Mouse (Mus musculus) lung, embryonic 14.5 days (tissue): ENCODE data around the gene Cwc22. TPM values are rescaled to one million over a fixed set of nuclear protein-coding genes. Genes with fewer than 3 reads are reported as not detected.

Experiments
- ATAC-seq: fragments of 200-750 bp; cut with Nextera tagmentation; 2 replicates; pipeline ENCODE4 v1.8.0; 2017; ENCODE audit warnings: mild to moderate bottlenecking, moderate TSS enrichment, moderate library complexity; ENCODE audit not compliant: insufficient read depth
- DNase-seq: peaks from one replicate; pipeline ENCODE4 v3.0.0-alpha.2; 2015
- H3K27ac ChIP-seq: fragments of 300-500 bp; sonication (generic); 2 replicates; pipeline ENCODE4 v1.5.1; 2014; ENCODE audit warnings: low read depth, mild to moderate bottlenecking, moderate library complexity
- H3K27me3 ChIP-seq: fragments of 300-500 bp; sonication (generic); 2 replicates; pipeline ENCODE4 v1.6.1; 2014; ENCODE audit warnings: low read length, control low read depth; ENCODE audit not compliant: insufficient read depth
- H3K36me3 ChIP-seq: fragments of 300-500 bp; sonication (generic); 2 replicates; pipeline ENCODE4 v1.6.1; 2014; ENCODE audit warnings: control low read depth; ENCODE audit not compliant: insufficient read depth
- H3K4me1 ChIP-seq: fragments of 300-500 bp; sonication (generic); 2 replicates; pipeline ENCODE4 v1.6.1; 2014; ENCODE audit warnings: antibody characterized with exemption, control low read depth; ENCODE audit not compliant: insufficient read depth
- H3K4me2 ChIP-seq: fragments of 300-500 bp; sonication (generic); 2 replicates; pipeline ENCODE4 v1.6.1; 2014; ENCODE audit warnings: mild to moderate bottlenecking
- H3K4me3 ChIP-seq: fragments of 300-500 bp; sonication (generic); 2 replicates; pipeline ENCODE4 v1.5.1; 2014; ENCODE audit warnings: low read depth, low read length
- H3K9ac ChIP-seq: fragments of 300-500 bp; sonication (generic); 2 replicates; pipeline ENCODE4 v1.6.1; 2014
- H3K9me3 ChIP-seq: fragments of 300-500 bp; sonication (generic); 2 replicates; pipeline ENCODE4 v1.6.1; 2016; ENCODE audit warnings: low read depth, low read length, control low read depth
- CTCF ChIP-seq: IDR thresholded peaks from 2 replicates; pipeline ENCODE4 v1.5.1; 2016; ENCODE audit warnings: antibody characterized with exemption, low read depth
- WGBS: fragments of 180-500 bp; shearing (Covaris S2); extraction: QIAGEN DNeasy Blood & Tissue Kit; methylation state at CpG from one replicate; pipeline ENCODE4 v1.1.7; 2014; 5-methylcytosine and 5-hydroxymethylcytosine counted together
- polyA plus RNA-seq: library from polyadenylated mRNA; unstranded; fragments of >200 nt; fragmentation: Nextera tagmentation; extraction: Ambion mirVana; gene quantifications from 2 replicates; pipeline ENCODE4 v1.2.1, GENCODE M21; 2014

Gene Cwc22
- 37.3 and 38.0 TPM in 2 replicates for polyA plus RNA-seq

DNA sequence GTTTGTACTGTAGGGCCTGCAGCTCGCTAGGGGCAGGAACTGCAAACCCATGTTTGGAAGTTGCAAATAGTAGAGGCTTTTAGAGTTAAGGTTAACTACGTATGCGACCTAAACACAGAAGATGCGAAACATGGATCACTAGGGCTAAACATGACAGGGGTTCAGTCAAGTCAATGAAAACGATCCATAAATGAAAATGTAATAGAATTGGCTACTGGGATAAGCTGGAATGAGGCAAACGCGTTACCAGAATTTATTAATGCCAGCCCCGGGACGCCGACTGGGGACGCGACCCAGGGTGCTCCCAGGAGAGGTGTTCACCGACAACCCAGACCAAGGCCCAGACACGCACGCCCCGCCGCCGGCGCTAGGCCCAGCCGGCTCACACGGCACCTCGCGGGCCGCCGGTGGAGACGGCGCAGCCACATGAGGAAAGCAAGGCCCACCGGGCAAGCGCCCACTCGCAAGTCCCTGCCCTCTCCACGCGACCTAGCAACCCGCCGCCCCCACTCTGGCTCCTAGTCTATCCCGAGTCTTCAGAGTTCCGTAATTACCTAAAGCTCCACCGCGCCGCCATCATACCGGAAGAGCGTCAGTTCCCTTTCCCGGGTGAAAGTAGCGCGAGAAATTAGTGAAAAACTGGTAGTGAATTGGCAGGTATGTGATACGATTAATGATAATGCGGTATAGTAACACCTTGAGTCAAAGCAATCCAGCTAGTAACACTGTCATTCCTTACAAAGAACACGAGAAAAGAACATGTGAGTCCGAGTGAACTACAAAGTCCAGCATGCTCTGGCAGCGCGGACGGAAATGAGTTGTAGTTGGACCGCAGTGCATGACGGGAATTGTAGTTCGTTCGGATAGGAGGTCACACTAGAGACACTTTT, at the start of gene Cwc22:
TSS of gene Cwc22 (minus strand) at position 780 of the 890 bp plus-strand sequence.
- Histone ChIP-seq H3K4me1 (peaks cover 7% of the 10 kb centered on the region; the same call in 1 of the 2 replicates), H3K4me3 (peak within 1 kb of the TSS; percentile 66), H3K27ac (peak within 1 kb of the TSS; percentile 59; the same call in 1 of the 2 replicates), H3K27me3 (no peaks in the 10 kb centered on the region), H3K4me2 (peak within 1 kb of the TSS; percentile 88), H3K36me3 (no peaks in the 10 kb centered on the region), H3K9me3 (no peaks in the 10 kb centered on the region), H3K9ac (peak within 1 kb of the TSS; percentile 88)
- DNase-seq (peak; percentile 98), ATAC-seq (peak; percentile 92)
- no peak for TF ChIP-seq CTCF
- WGBS: under 1% methylated on average over 55 of the region's 55 CpGs

DNA sequence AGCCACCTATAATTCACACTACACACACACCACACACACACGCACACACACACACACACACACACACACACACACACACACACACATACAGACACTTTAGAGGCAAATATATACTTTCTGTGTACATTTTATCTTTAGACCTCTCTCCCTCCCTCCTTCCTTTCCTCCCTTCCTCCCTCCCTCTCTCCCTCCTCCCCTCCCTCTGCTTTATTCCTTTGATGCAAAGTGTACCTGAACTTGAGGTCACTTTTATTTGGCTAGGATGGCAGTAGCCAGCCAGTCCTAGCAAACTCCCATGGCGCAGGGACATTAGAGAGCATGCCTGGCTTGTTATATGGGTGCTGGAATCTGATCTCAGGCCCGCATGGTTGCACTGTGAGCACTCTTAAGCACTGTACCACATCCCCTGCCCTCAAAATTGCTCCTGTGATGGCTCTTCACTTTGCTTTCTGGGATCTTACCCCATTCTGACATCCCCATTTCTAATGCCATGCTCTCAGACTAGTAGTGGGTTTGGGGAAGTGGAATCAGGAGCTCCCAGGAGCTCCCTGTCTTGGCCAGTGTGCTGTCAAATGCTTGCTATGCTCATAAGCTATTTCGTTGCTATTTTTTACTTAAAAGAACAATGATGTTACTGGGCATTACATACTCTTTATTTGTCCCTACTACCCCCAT, 47.7 kb upstream of the Cwc22 start:
- Histone ChIP-seq H3K4me1 (no peaks in the 10 kb centered on the region), H3K4me2 (no peak overlapping the region), H3K4me3 (no peak overlapping the region), H3K36me3 (no peaks in the 10 kb centered on the region), H3K27me3 (no peaks in the 10 kb centered on the region), H3K27ac (no peak overlapping the region), H3K9me3 (no peaks in the 10 kb centered on the region), H3K9ac (no peak overlapping the region)
- no peak for ATAC-seq
- no peak for TF ChIP-seq CTCF
- 53% methylated on average over 4 of the region's 4 CpGs for WGBS
- DNase-seq: no peak

DNA sequence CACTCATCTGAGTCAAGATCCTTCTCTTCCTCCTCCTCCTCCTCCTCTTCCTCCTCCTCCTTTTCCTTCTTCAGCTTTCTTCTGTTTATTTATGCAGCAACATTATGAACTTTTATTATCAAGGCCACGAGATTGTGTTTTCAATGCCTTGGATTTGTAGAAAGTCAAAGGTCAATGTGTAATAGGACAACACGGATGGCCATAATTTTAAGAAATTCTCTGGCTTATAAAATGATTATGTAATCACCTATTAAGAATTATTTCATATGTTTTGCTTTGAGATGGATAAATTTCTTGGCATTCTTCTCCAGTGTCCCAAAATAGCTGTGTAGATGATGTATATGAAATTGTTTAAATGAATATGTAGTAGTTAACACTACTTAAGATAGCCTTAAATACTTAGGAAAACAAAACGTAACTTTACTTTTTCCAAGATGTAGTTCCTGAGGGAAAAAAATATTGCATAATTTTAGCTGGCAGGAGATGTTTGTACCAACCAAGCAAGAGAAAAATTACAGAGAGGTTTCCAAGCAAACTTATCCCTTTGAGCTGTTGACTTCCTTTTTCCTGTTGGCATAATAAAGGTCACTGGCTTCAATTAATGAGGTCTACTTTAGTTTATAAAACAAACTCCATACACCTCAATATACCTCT, 46.9 kb upstream of the Cwc22 start:
- Histone ChIP-seq H3K4me3 (no peak overlapping the region), H3K9ac (no peak overlapping the region), H3K4me2 (no peak overlapping the region), H3K27me3 (no peaks in the 10 kb centered on the region), H3K27ac (no peak overlapping the region), H3K4me1 (no peaks in the 10 kb centered on the region), H3K36me3 (no peaks in the 10 kb centered on the region), H3K9me3 (no peaks in the 10 kb centered on the region)
- ATAC-seq (no peak), DNase-seq (no peak)
- 64% methylated on average over 3 of the region's 3 CpGs for WGBS
- no peak for TF ChIP-seq CTCF

DNA sequence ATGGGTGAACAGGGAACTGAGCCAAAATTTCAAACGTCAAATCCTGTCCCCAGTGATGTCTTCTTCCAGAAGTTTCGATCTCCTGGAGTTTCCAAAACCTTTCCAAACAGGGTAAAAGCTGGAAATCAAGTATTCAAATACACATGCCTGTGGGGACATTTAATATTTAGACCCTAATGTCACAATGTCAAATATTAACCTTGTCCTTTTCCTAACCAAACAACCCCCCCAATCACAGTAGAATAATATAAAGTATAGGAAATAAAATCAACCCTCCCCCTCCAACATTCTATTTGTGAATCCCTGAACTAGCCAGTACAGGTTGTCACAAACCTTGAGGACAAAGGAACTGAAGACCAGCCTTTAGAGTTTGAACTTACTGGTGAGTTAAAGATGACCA, 44.6 kb upstream of the Cwc22 start:
- Histone ChIP-seq H3K9me3 (no peaks in the 10 kb centered on the region), H3K4me2 (no peak overlapping the region), H3K4me1 (no peaks in the 10 kb centered on the region), H3K36me3 (no peaks in the 10 kb centered on the region), H3K9ac (no peak overlapping the region), H3K27ac (no peak overlapping the region), H3K27me3 (no peaks in the 10 kb centered on the region), H3K4me3 (no peak overlapping the region)
- WGBS: 51% methylated on average over 2 of the region's 2 CpGs
- ATAC-seq: no peak
- DNase-seq: no peak
- no peak for TF ChIP-seq CTCF

DNA sequence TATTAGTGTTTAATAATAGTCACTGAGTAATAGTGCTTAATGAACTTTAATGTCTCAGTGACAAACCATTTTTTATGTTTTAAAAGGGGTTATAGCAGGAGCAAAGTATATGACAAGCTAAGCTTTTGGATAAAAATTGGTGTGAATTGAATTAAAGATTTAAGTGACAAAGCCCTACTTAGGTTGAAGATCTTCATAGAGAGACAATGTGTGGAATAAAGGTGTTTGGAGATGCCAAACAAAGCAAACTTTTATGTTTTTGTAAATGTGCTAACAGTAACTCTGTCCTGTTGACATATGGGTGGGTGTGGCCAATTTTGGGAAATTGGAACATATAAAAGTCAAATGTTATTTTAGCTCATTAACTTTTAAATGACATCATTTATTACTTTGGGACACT, 43.9 kb upstream of the Cwc22 start:
- Histone ChIP-seq H3K27ac (no peak overlapping the region), H3K4me2 (no peak overlapping the region), H3K4me1 (no peaks in the 10 kb centered on the region), H3K36me3 (no peaks in the 10 kb centered on the region), H3K9me3 (no peaks in the 10 kb centered on the region), H3K4me3 (no peak overlapping the region), H3K9ac (no peak overlapping the region), H3K27me3 (no peaks in the 10 kb centered on the region)
- no peak for ATAC-seq
- DNase-seq: no peak
- TF ChIP-seq CTCF: no peak

DNA sequence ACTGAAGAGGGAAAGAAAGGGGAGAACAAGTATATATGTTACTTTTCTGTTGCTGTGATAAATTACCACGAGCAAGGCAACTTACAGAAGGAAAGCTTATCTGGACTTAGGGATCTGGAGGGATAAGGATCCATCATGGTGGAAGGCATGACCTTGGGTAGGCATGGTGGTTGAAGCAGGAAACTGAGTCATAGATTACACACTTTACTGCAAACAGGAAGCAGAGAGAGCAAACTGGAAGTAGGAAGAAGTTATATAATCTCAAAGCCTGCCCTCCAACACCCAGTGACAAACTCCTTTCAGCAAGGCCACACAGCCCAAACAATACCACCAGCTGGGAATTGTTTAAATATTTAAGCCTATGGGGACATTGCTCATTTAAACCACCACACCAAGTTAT, 43.2 kb upstream of the Cwc22 start:
- no peak overlapping the region for H3K27ac ChIP-seq
- 74% methylated on average over 1 of the region's 1 CpGs for WGBS
- no peaks in the 10 kb centered on the region for H3K4me1 ChIP-seq
- no peak overlapping the region for H3K4me2 ChIP-seq
- ATAC-seq (no peak), DNase-seq (no peak)
- TF ChIP-seq CTCF: no peak
- no peak overlapping the region for H3K4me3 ChIP-seq
- no peak overlapping the region for H3K9ac ChIP-seq
- H3K9me3 ChIP-seq: no peaks in the 10 kb centered on the region
- no peaks in the 10 kb centered on the region for H3K27me3 ChIP-seq
- H3K36me3 ChIP-seq: no peaks in the 10 kb centered on the region
